Mouse (Mus musculus) fibroblast of lung, adult 2 months (primary cell): ENCODE data around the gene Camkv.
A peak's percentile ranks its signal among the peaks of the same experiment; 100 is the strongest.

Source experiments
- DNase-seq: peaks from one replicate; pipeline ENCODE4 v3.0.0-alpha.2; 2011; ENCODE audit warnings: low read depth

The Camkv gene

GRCm38 (mm10) chr9:107935374-107935773 lies at the start of gene Camkv:
Gene Camkv (plus strand): TSS chr9:107935674.
- no peak for DNase-seq

GRCm38 (mm10) chr9:107887804-107888266 lies 47.6 kb upstream of the Camkv start, which contains the start of gene Mon1a:
Gene Mon1a (plus strand): TSS chr9:107888151.
- peak; percentile 72 for DNase-seq

- no peak for DNase-seq
Observed at GRCm38 (mm10) chr9:107888267-107888850, 47.1 kb upstream of the Camkv start.

GRCm38 (mm10) chr9:107890260-107890659 lies 45.2 kb upstream of the Camkv start:
- DNase-seq: no peak

- DNase-seq: no peak
Observed at GRCm38 (mm10) chr9:107891023-107891422, 44.5 kb upstream of the Camkv start.

- no peak for DNase-seq
Observed at GRCm38 (mm10) chr9:107898563-107898962, 36.9 kb upstream of the Camkv start.

GRCm38 (mm10) chr9:107899855-107900254 lies 35.6 kb upstream of the Camkv start:
- DNase-seq: no peak

GRCm38 (mm10) chr9:107900840-107901626 lies 34.4 kb upstream of the Camkv start:
- no peak for DNase-seq

GRCm38 (mm10) chr9:107901627-107901914 lies 33.9 kb upstream of the Camkv start:
- DNase-seq: no peak

- DNase-seq: peak; percentile 69
Observed at GRCm38 (mm10) chr9:107904726-107905125, 30.7 kb upstream of the Camkv start.

GRCm38 (mm10) chr9:107906252-107906966 lies 29.1 kb upstream of the Camkv start, which contains the start of gene Mst1r:
Gene Mst1r (plus strand): TSS chr9:107906873.
- DNase-seq: no peak

- no peak for DNase-seq
Observed at GRCm38 (mm10) chr9:107906967-107907800, 28.3 kb upstream of the Camkv start.

GRCm38 (mm10) chr9:107907801-107908120 lies 27.7 kb upstream of the Camkv start:
- no peak for DNase-seq

- no peak for DNase-seq
Observed at GRCm38 (mm10) chr9:107908410-107909158, 26.9 kb upstream of the Camkv start.

GRCm38 (mm10) chr9:107910025-107910769 lies 25.3 kb upstream of the Camkv start:
- no peak for DNase-seq

- no peak for DNase-seq
Observed at GRCm38 (mm10) chr9:107914764-107915420, 20.6 kb upstream of the Camkv start.

- DNase-seq: no peak
Observed at GRCm38 (mm10) chr9:107917895-107918608, 17.4 kb upstream of the Camkv start.

- no peak for DNase-seq
Observed at GRCm38 (mm10) chr9:107918884-107919283, 16.6 kb upstream of the Camkv start.

- no peak for DNase-seq
Observed at GRCm38 (mm10) chr9:107919441-107919840, 16.0 kb upstream of the Camkv start.
